Mouse (Mus musculus): Measurements from ENCODE around the gene Sirt6. TPM values are rescaled to one million over a fixed set of nuclear protein-coding genes. Genes with fewer than 3 reads are reported as not detected.

Sirt6 gene
- total RNA-seq, 2 experiments from 2014 or later: 23.6 to 25.1 TPM

GRCm38 (mm10) chr10:81599630-81600029, 28.0 kb downstream of the Sirt6 start:
- no peak for DNase-seq (ENCODE audit: low spot score in 2 of 2)
- intact Hi-C loops (cut with DNase I): loop anchor here (5.0 to 10.0 kb wide), 4 partner anchors 37 to 575 kb away; partner anchors contain the start of gene S1pr4

DNA sequence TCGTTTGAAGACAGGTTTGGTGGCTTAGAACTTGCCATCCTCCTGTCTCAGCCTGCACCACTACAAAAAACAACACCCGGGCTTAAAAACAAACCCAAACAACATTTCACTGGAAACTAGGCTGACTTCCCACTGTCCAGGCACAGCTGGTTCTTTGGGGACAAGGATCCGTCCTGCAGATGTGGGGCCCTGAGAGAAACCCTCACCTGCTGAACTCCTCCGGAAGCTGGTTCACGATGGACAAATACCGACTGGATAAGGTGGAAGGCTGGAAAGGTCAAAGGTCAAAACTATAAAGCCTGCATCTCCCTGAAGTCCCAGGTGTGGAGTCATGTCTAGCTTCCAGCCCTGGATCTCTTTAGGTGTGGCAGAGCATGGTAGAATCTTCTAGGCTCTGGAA, 28.7 kb downstream of the Sirt6 start:
- intact Hi-C loops (cut with DNase I): no loop called here
- no peak for DNase-seq (ENCODE audit: low spot score in 2 of 2)

- DNase-seq (ENCODE audit: low spot score in 2 of 2): no peak
- intact Hi-C loops (cut with DNase I): no loop called here
Measured at GRCm38 (mm10) chr10:81598342-81598741, 29.3 kb downstream of the Sirt6 start.

DNA sequence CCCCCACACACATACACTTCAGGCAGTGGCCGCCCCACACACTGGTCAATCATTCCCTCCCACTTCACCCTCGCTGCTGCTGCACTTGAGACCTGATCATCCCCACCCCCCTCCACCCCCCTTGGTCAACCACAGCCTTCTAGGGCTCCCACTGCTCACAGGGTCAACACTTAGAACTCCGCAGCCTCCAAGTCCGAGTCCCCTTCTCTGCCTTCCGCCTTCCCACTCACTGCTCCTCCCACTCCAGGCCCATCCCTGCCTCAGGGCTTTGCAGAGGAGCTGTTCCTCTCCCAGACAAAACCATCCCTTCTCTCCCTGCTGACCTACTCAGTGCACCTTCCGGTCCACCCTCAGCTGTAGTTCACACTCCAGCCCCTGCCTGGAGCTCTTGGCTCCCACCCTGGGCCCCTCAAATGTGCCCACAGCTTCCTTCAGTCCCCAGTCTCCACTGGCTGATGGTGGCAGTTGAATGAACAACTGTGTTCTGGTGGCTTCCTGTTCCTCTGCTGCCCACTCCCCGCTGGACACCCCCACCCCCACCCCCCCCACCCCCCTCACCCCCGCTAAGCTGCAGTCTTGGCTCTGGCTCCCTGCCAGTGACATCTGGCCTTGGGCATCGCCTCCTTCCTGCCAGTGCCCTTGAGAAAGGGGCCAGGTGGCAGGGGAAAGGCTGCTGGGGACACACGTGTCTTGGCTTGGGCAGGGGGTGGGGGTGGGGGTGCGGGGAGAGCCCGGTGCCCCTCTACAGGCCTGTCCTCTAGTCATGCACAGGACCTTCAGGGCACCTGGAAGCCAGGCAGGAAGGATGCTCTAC, 30.3 kb downstream of the Sirt6 start:
- intact Hi-C loops (cut with DNase I): loop anchor here (2.0 kb wide), 1 partner anchor 25 kb away; no protein-coding TSS in a partner anchor

DNA sequence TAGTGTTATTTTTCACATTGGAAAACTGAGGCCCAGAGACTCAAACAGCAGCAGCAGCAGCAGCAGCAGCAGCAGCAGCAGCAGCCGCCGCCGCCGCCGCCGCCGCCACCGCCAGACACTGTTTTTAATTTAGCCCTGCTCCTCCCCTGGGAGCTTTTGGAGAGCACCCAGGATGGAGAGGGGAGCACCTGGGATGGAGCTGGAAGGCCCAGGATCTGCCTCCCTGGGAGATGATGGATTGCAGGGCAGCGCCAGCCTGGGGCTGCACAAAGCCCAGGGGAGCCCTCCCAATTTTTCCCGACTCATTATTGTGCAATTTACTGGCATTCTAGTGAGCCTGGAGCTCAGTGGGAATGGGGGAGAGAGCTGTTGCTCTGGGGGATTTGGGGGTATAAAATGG, 31.0 kb downstream of the Sirt6 start:
- intact Hi-C loops (cut with DNase I): loop anchor here (2.0 kb wide), 1 partner anchor 24 kb away; no protein-coding TSS in a partner anchor
- no peak for DNase-seq (ENCODE audit: low spot score in 2 of 2)

More for the DNA sequence above, 30.3 kb downstream of the Sirt6 start:
- no peak for DNase-seq (ENCODE audit: low spot score in 2 of 2)

DNA sequence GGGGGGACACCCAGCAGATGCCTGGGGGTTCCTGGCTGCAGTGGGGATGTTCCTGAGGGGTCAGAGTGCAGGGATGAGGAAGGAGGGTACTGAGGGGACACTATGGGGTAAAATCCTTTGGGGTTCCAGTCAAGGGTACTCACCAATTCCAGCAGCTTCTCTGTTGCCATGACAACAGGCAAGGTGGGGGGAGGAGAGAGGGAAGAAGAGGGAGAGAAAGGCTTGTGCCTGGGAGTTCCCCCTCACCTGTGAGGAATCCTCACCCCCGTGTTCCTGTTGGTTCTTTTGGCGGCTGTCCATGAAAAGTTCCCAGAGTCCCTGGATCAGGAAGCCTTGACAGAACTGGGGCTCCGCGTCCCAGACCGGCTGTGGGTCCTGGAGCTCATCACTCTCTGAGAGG, 32.0 kb downstream of the Sirt6 start:
- DNase-seq (ENCODE audit: low spot score in 2 of 2): no peak
- intact Hi-C loops (cut with DNase I): no loop called here

DNA sequence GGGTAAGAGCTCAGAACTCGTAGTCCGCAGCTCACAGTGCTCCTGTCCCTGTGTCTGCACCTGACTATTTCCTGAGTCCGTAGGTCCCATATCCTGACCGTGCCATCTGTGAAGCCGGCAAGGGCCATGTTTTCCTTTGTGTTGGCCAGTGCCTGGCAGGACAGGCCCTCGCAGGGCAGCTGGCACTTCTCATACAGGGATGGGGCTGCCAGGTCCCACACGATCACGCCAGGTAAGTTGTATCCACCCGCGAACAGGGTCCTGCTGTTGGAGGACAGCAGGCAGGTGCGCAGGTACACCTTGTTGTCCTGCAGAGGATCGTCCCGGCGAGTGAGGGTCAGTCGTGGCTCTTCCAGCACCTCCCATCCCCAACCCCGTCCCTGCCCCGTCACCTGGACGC, 33.7 kb downstream of the Sirt6 start:
- no peak for DNase-seq (ENCODE audit: low spot score in 2 of 2)
- intact Hi-C loops (cut with DNase I): no loop called here

GRCm38 (mm10) chr10:81593223-81593622, 34.4 kb downstream of the Sirt6 start:
- DNase-seq (ENCODE audit: low spot score in 2 of 2): no peak
- intact Hi-C loops (cut with DNase I): no loop called here

GRCm38 (mm10) chr10:81592631-81593030, 35.0 kb downstream of the Sirt6 start:
- intact Hi-C loops (cut with DNase I): no loop called here
- no peak for DNase-seq (ENCODE audit: low spot score in 2 of 2)

- no peak for DNase-seq (ENCODE audit: low spot score in 2 of 2)
- intact Hi-C loops (cut with DNase I): no loop called here
Measured at GRCm38 (mm10) chr10:81591846-81592245, 35.8 kb downstream of the Sirt6 start.

DNA sequence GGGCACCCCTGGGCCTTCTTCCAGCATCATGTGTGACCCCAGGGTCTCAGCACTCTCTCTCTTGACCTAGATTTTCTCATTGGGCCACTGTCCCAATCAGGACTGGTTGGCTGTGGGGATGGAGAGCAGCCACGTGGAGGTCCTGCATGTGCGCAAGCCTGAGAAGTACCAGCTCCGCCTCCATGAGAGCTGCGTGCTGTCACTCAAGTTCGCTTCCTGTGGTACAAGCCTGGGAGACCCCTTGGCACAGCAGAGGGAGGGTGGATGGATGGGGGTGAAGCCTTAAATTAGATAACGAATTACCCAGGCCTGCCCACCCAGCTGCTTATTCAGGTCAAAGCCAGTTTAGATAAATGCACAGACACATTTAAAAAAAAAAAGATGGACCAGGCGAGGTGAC, 38.9 kb downstream of the Sirt6 start:
- DNase-seq (ENCODE audit: low spot score in 2 of 2): no peak
- intact Hi-C loops (cut with DNase I): no loop called here

DNA sequence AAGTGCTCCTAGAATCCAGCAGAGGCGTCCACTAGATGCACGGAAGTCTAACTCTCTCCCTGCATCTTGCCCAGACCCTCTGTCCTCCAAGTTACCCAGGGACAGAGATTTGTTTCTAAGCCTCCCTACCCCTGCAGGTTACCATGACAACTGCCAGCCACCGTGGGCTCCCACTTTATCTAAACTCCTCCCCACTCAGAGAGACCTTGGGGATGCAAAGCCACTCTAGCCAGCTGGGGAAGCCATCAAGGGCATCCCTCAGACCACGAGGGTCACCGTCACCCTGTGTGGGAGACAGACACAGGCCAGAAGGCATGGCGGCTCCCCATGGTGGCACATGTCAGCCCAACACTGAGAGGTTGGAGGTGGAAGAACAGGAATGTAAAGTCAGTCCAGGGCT, 44.2 kb downstream of the Sirt6 start:
- intact Hi-C loops (cut with DNase I): no loop called here
- DNase-seq (ENCODE audit: low spot score in 2 of 2): no peak

GRCm38 (mm10) chr10:81580441-81581070, 47.0 kb downstream of the Sirt6 start:
- intact Hi-C loops (cut with DNase I): no loop called here
- no peak for DNase-seq (ENCODE audit: low spot score in 2 of 2)

- intact Hi-C loops (cut with DNase I): no loop called here
- no peak for DNase-seq (ENCODE audit: low spot score in 2 of 2)
Measured at GRCm38 (mm10) chr10:81579967-81580366, 47.6 kb downstream of the Sirt6 start.

GRCm38 (mm10) chr10:81575695-81576094, 51.9 kb downstream of the Sirt6 start:
- intact Hi-C loops (cut with DNase I): no loop called here
- no peak for DNase-seq (ENCODE audit: low spot score in 2 of 2)

DNA sequence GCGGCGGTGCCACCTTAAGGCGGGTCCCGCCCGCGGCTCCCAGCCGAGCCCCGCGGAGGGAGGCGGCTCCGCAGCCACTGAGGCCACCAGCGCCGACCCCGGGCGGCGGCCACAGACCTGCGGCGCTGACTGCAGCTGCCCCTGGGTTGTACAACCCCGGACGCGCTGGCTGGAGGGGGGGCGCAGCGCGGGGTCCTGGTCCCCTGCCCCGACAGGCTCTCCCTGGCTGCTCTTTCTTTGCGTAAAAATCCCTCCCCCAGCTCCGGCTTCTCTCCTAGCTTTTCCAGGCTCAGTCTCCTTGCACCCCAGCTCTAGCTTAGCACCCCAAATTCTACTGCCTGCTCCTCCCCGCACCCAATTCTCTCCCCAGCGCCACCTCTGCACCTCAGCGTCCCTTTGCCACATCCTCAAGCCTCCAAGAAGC, 52.4 kb downstream of the Sirt6 start:
- DNase-seq (ENCODE audit: low spot score in 2 of 2): no peak
- intact Hi-C loops (cut with DNase I): no loop called here

GRCm38 (mm10) chr10:81574081-81575056, 53.2 kb downstream of the Sirt6 start, which contains the start of gene Tle2:
Tle2 (plus strand) TSS chr10:81574561.
- intact Hi-C loops (cut with DNase I): no loop called here

GRCm38 (mm10) chr10:81572975-81573374, 54.6 kb downstream of the Sirt6 start:
- no peak for DNase-seq (ENCODE audit: low spot score in 2 of 2)
- intact Hi-C loops (cut with DNase I): loop anchor here (2.0 kb wide), 1 partner anchor 24 kb away; no protein-coding TSS in a partner anchor

More at GRCm38 (mm10) chr10:81574081-81575056, 53.2 kb downstream of the Sirt6 start, which contains the start of gene Tle2:
- no peak for DNase-seq (ENCODE audit: low spot score in 2 of 2)

DNA sequence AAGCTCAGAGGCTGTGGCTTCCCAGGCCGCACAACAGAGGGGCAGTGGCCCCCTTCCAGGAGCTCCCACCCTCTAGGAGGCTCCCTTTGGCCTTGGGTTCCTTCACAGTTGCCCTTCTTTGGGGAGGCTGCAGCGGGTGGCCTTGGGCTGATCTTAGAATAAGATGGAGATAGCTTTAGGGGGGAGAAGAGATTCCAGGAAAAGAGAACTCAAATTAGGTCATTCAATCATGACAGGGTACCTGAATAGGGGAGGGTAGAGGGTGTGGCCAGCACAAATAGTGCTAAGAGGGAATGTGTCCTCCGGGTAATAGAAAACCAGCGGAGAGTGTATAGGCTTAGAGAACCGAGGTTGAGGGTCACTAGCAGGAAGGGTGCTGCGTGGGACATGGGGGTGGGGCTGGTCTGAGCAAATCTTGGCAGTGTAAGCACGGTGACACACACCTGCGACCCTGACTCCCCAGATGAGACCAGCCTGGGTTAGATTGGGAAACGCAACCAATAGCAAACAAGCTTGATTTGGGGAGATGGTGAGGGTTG, 55.4 kb downstream of the Sirt6 start:
- intact Hi-C loops (cut with DNase I): loop anchor here (2.0 kb wide), 1 partner anchor 25 kb away; no protein-coding TSS in a partner anchor
- DNase-seq (ENCODE audit: low spot score in 2 of 2): no peak

All from left cerebral cortex, postnatal 14 days (tissue).